Mouse (Mus musculus): ENCODE measurements around the gene Gm37240. TPM values are rescaled to one million over a fixed set of nuclear protein-coding genes. Genes with fewer than 3 reads are reported as not detected.

Gene Gm37240
- total RNA-seq, 2 experiments from 2014 or later: 2.6 to 3.2 TPM

GRCm38 (mm10) chr3:85310401-85310989 is 576.8 kb downstream of the Gm37240 start:
- intact Hi-C loops (cut with DNase I): loop anchor here (5.0 kb wide), 1 partner anchor 288 kb away; no protein-coding TSS in a partner anchor
- DNase-seq (ENCODE audit: extremely low spot score in 1 of 2, low spot score in 2 of 2): peak; percentile 48 to 51

GRCm38 (mm10) chr3:85309168-85309567 is 578.1 kb downstream of the Gm37240 start:
- intact Hi-C loops (cut with DNase I): no loop called here
- peak; percentile 43 to 70 for DNase-seq (ENCODE audit: extremely low spot score in 1 of 2, low spot score in 2 of 2)

- no peak for DNase-seq (ENCODE audit: extremely low spot score in 1 of 2, low spot score in 2 of 2)
- intact Hi-C loops (cut with DNase I): no loop called here
Observed at GRCm38 (mm10) chr3:85308706-85309105, 578.6 kb downstream of the Gm37240 start.

- intact Hi-C loops (cut with DNase I): no loop called here
- DNase-seq (ENCODE audit: extremely low spot score in 1 of 2, low spot score in 2 of 2): no peak
Observed at GRCm38 (mm10) chr3:85301851-85302250, 585.5 kb downstream of the Gm37240 start.

- intact Hi-C loops (cut with DNase I): no loop called here
- DNase-seq (ENCODE audit: extremely low spot score in 1 of 2, low spot score in 2 of 2): no peak
Observed at GRCm38 (mm10) chr3:85301336-85301735, 586.0 kb downstream of the Gm37240 start.

GRCm38 (mm10) chr3:85299649-85300550 is 587.4 kb downstream of the Gm37240 start:
- intact Hi-C loops (cut with DNase I): no loop called here
- peak; percentile 64 to 65 for DNase-seq (ENCODE audit: extremely low spot score in 1 of 2, low spot score in 2 of 2)

- intact Hi-C loops (cut with DNase I): no loop called here
- no peak for DNase-seq (ENCODE audit: extremely low spot score in 1 of 2, low spot score in 2 of 2)
Observed at GRCm38 (mm10) chr3:85295229-85295628, 592.1 kb downstream of the Gm37240 start.

- intact Hi-C loops (cut with DNase I): no loop called here
- DNase-seq (ENCODE audit: extremely low spot score in 1 of 2, low spot score in 2 of 2): no peak
Observed at GRCm38 (mm10) chr3:85287627-85288026, 599.7 kb downstream of the Gm37240 start.

GRCm38 (mm10) chr3:85284483-85284882 is 602.8 kb downstream of the Gm37240 start:
- DNase-seq (ENCODE audit: extremely low spot score in 1 of 2, low spot score in 2 of 2): no peak
- intact Hi-C loops (cut with DNase I): no loop called here

- DNase-seq (ENCODE audit: extremely low spot score in 1 of 2, low spot score in 2 of 2): no peak
- intact Hi-C loops (cut with DNase I): no loop called here
Observed at GRCm38 (mm10) chr3:85282816-85283215, 604.5 kb downstream of the Gm37240 start.

- peak in 1 of 2 experiments; percentile 57 for DNase-seq (ENCODE audit: extremely low spot score in 1 of 2, low spot score in 2 of 2)
- intact Hi-C loops (cut with DNase I): no loop called here
Observed at GRCm38 (mm10) chr3:85275075-85275474, 612.2 kb downstream of the Gm37240 start.

GRCm38 (mm10) chr3:85271491-85271890 is 615.8 kb downstream of the Gm37240 start:
- intact Hi-C loops (cut with DNase I): no loop called here
- no peak for DNase-seq (ENCODE audit: extremely low spot score in 1 of 2, low spot score in 2 of 2)

- DNase-seq (ENCODE audit: extremely low spot score in 1 of 2, low spot score in 2 of 2): no peak
- intact Hi-C loops (cut with DNase I): no loop called here
Observed at GRCm38 (mm10) chr3:85264963-85265362, 622.4 kb downstream of the Gm37240 start.

- no peak for DNase-seq (ENCODE audit: extremely low spot score in 1 of 2, low spot score in 2 of 2)
- intact Hi-C loops (cut with DNase I): no loop called here
Observed at GRCm38 (mm10) chr3:85264546-85264945, 622.8 kb downstream of the Gm37240 start.

GRCm38 (mm10) chr3:85254526-85254925 is 632.8 kb downstream of the Gm37240 start:
- intact Hi-C loops (cut with DNase I): no loop called here
- DNase-seq (ENCODE audit: extremely low spot score in 1 of 2, low spot score in 2 of 2): no peak

- DNase-seq (ENCODE audit: extremely low spot score in 1 of 2, low spot score in 2 of 2): no peak
- intact Hi-C loops (cut with DNase I): no loop called here
Observed at GRCm38 (mm10) chr3:85251631-85252030, 635.7 kb downstream of the Gm37240 start.

- intact Hi-C loops (cut with DNase I): no loop called here
- DNase-seq (ENCODE audit: extremely low spot score in 1 of 2, low spot score in 2 of 2): no peak
Observed at GRCm38 (mm10) chr3:85246131-85246530, 641.2 kb downstream of the Gm37240 start.

- intact Hi-C loops (cut with DNase I): no loop called here
Observed at GRCm38 (mm10) chr3:85236546-85236945, 650.8 kb downstream of the Gm37240 start.

GRCm38 (mm10) chr3:85232846-85233245 is 654.5 kb downstream of the Gm37240 start:
- DNase-seq (ENCODE audit: extremely low spot score in 1 of 2, low spot score in 2 of 2): no peak
- intact Hi-C loops (cut with DNase I): no loop called here

More at GRCm38 (mm10) chr3:85236546-85236945, 650.8 kb downstream of the Gm37240 start:
- DNase-seq (ENCODE audit: extremely low spot score in 1 of 2, low spot score in 2 of 2): no peak

GRCm38 (mm10) chr3:85222046-85222445 is 665.3 kb downstream of the Gm37240 start:
- intact Hi-C loops (cut with DNase I): no loop called here
- DNase-seq (ENCODE audit: extremely low spot score in 1 of 2, low spot score in 2 of 2): no peak
